ENCODE assay signal across 8 mouse cellular contexts in the genomic region with DNA sequence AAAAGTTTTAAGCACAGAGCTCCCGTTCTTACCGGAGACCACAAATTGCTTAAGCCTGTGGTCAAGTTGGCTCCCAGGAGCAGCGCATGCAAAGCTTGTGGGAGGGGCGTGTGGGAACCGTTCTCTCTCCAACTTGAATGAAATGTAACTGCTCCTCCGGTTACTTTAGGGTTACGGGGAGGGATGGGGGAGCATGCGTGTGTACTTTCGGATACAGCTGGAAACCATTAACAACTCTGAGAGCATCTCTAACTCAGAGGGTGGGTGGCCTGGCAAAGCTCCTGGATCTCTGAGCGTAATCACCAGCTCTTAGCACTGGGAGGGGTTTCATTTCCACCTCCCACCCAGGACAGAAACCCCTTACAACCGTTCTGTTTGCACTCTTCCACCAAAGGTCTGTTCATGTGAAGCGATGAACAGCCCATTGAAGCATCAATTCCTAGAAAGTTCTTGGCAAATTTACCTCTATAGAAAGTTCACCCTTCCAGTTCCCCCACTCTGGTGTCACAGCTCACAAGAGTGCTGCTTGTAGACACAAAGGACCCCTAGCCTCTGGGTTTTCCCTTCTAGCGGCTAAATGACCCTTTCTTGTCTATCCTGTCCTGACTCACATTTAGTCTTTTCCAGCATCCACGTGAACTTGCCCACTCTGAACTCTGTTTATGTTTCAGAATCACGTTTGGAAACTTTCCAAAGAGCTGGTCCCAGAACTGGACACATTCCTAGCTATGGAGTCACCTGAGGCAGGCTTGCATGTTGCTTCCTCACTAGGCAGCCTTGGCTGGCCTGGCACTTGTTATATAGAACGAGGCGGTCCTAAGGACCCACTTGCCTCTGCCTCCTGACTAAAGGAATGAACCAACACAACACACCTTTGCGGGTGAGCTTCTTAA. TPM values are rescaled to one million over a fixed set of nuclear protein-coding genes. Genes with fewer than 3 reads are reported as not detected.
DNase-seq lines count a peak whose midpoint lies in the region; ATAC-seq and TF ChIP-seq lines count a peak whose summit lies in the region.

No protein-coding gene starts in this region.

- no peak for TF ChIP-seq CTCF in heart, adult 2 months (IDR thresholded peaks at IDR 0.05)
- TF ChIP-seq CTCF in liver, postnatal 0 days (IDR thresholded peaks at IDR 0.05; ENCODE audit: low read depth): no peak

- H3K79me2 ChIP-seq in heart, adult 2 months (replicated peaks; ENCODE audit: control insufficient read depth, insufficient read depth, low read length): no peaks in the 10 kb centered on the region

- DNase-seq in heart, adult 18-20 months: peak; percentile 3 to 5
- DNase-seq in heart, adult 2 months: no peak
- peak; percentile 83 for DNase-seq in embryo, embryonic 10.5 days (ENCODE audit: low spot score)
- DNase-seq in hindbrain, embryonic 10.5 days (ENCODE audit: low spot score): peak; percentile 49
- no peak for DNase-seq in liver, postnatal 0 days
- no peak for DNase-seq in cerebellum, adult 9-11 months
- DNase-seq in left cerebral cortex, postnatal 4 days: no peak
- no peak for DNase-seq in left cerebral cortex, adult 18-20 months (ENCODE audit: low spot score in 2 of 2)

- intact Hi-C loops in heart, adult 2 months (cut with DNase I): no loop called here
- intact Hi-C loops in left cerebral cortex, postnatal 4 days (cut with DNase I): no loop called here

- WGBS in heart, adult 2 months: 30% methylated on average over 18 of the region's 18 CpGs
- 40% methylated on average over 18 of the region's 18 CpGs for WGBS in hindbrain, embryonic 10.5 days
- WGBS in liver, postnatal 0 days (ENCODE audit: insufficient replicate concordance): 29% methylated on average over 18 of the region's 18 CpGs

- H3K27me3 ChIP-seq in heart, adult 2 months (ENCODE audit: control insufficient read depth, insufficient read depth, low read length): no peaks in the 10 kb centered on the region
- no peaks in the 10 kb centered on the region for H3K27me3 ChIP-seq in hindbrain, embryonic 10.5 days (ENCODE audit: insufficient read depth, poor library complexity, severe bottlenecking)
- no peaks in the 10 kb centered on the region for H3K27me3 ChIP-seq in liver, postnatal 0 days (ENCODE audit: insufficient read depth, low read length)

- no peaks in the 10 kb centered on the region for H3K9me3 ChIP-seq in hindbrain, embryonic 10.5 days
- no peaks in the 10 kb centered on the region for H3K9me3 ChIP-seq in liver, postnatal 0 days (ENCODE audit: low read length)

- H3K9ac ChIP-seq in heart, adult 2 months (ENCODE audit: low read depth, low read length): no peak overlapping the region
- H3K9ac ChIP-seq in liver, postnatal 0 days (replicated peaks): no peak overlapping the region

- no peak overlapping the region for H3K27ac ChIP-seq in heart, adult 2 months
- peak overlapping the region; percentile 29; the same call in 1 of the 2 replicates for H3K27ac ChIP-seq in hindbrain, embryonic 10.5 days
- no peak overlapping the region for H3K27ac ChIP-seq in liver, postnatal 0 days (ENCODE audit: low read depth)

- TF ChIP-seq POLR2A in heart, adult 2 months (IDR thresholded peaks at IDR 0.05; ENCODE audit: insufficient read depth, low read depth, low read length): no peak

- no peak for ATAC-seq in liver, postnatal 0 days

- H3K36me3 ChIP-seq in heart, adult 2 months (ENCODE audit: control insufficient read depth, insufficient read depth, low read length): no peaks in the 10 kb centered on the region
- H3K36me3 ChIP-seq in hindbrain, embryonic 10.5 days: no peaks in the 10 kb centered on the region
- H3K36me3 ChIP-seq in liver, postnatal 0 days (replicated peaks; ENCODE audit: insufficient read depth, low read length): no peaks in the 10 kb centered on the region

- H3K4me1 ChIP-seq in heart, adult 2 months (ENCODE audit: control insufficient read depth, insufficient read depth, low read length): no peaks in the 10 kb centered on the region; the same call in 1 of the 2 replicates
- H3K4me1 ChIP-seq in hindbrain, embryonic 10.5 days (replicated peaks): peaks cover 14% of the 10 kb centered on the region
- H3K4me1 ChIP-seq in liver, postnatal 0 days (ENCODE audit: insufficient read depth): no peaks in the 10 kb centered on the region

- H3K4me2 ChIP-seq in liver, postnatal 0 days (ENCODE audit: low read depth, low read length): peak overlapping the region; percentile 45

- TF ChIP-seq EP300 in heart, adult 2 months (IDR thresholded peaks at IDR 0.05; ENCODE audit: insufficient read depth, low read depth, low read length): no peak
- no peak for TF ChIP-seq EP300 in liver, postnatal 0 days (IDR thresholded peaks at IDR 0.05; ENCODE audit: low read depth)

- no peak overlapping the region for H3K4me3 ChIP-seq in heart, adult 2 months
- no peak overlapping the region for H3K4me3 ChIP-seq in hindbrain, embryonic 10.5 days
- no peak overlapping the region for H3K4me3 ChIP-seq in liver, postnatal 0 days (ENCODE audit: low read depth, low read length)

RNA-seq across cellular contexts. Expression of gene Vit, which starts 55.1 kb away (rescaled TPM):
- total RNA-seq in heart, adult 18-20 months (2021): 1 to 10 TPM; 1.2 to 1.5 TPM
- 1 to 10 TPM; 1.6 to 1.7 TPM for total RNA-seq in heart, adult 2 months (2021)
- 2.7 and 4.4 TPM in 2 replicates for polyA plus RNA-seq in heart, adult 2 months (2012; rRNA removed)
- 7.5 and 10.7 TPM in 2 replicates for polyA plus RNA-seq in hindbrain, embryonic 10.5 days (2016; fragmentation: Nextera tagmentation; extraction: Ambion mirVana)
- polyA plus RNA-seq in liver, postnatal 0 days (2015; fragmentation: Nextera tagmentation; extraction: Ambion mirVana): 0.07 TPM in 2 replicates
- total RNA-seq in left cerebral cortex, postnatal 4 days (2021): 10 to 100 TPM in 1 of 2 experiments, 1 to 10 TPM in 1; 9.9 to 11.1 TPM
- 1 to 10 TPM in 1 of 2 experiments, under 1 TPM in 1; 0.80 to 1.2 TPM for total RNA-seq in left cerebral cortex, adult 18-20 months (2021)

Comparison
In these comparisons a context has a peak if more than half of its experiments do, and no peak if none do; other contexts are left out.
1. DNase-seq: peak in heart, adult 18-20 months (2 of 2), embryo, embryonic 10.5 days (single experiment) and hindbrain, embryonic 10.5 days (single experiment); none in heart, adult 2 months (0 of 2), liver, postnatal 0 days (single experiment), cerebellum, adult 9-11 months (single experiment), left cerebral cortex, postnatal 4 days (single experiment) and left cerebral cortex, adult 18-20 months (0 of 2).
2. RNA of gene Vit, which starts 55.1 kb away (total RNA-seq): 9.9 to 11.1 TPM in left cerebral cortex, postnatal 4 days; 1.6 to 1.7 TPM in heart, adult 2 months, 1.2 to 1.5 TPM in heart, adult 18-20 months and 0.80 to 1.2 TPM in left cerebral cortex, adult 18-20 months; every median in the first group is over 4 times any median in the second.